Mouse (Mus musculus) thymus, postnatal 36 days (tissue): Measurements from ENCODE around the gene Rnf152.

Experiments used
- DNase-seq, 2 experiments: peaks; one replicate each; pipeline ENCODE4 v3.0.0; 2022; ENCODE audit warnings: mixed read lengths in 2 of 2

The Rnf152 gene

DNA sequence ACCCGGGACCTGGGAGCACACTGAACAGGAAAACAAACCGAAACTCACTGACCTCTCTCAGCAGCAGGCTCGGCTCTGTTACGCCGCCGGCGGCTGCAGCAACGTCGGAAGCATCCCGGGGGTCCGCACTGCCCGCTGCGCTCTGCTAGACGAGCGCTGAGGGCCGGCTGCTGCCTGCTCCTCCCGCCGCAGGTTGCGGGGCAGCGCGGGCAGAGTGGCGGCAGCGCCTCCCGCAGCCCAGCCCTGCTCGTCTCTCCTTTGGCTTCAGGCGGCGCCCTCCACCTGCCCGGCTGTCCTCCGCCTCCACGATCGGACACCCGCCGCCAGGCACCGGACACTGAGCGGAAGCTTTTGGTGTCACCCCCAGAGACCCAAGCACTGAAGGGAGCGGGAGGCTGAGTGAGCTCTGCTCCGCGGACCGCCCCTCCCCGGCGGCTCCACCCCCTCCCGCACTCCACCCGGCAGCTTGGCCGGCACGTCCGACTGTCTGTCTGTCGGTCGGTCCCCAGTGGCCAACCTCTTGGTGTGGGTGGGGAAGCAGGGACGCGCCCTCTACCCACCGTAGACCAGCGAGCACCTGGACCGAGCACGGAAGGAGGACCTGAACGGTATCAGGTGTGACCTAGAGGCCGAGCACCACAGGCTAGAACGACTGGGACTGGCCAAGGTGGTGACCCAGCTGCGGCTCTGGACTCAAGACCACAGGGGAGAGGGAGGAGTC is at the start of gene Rnf152:
Rnf152 (minus strand) TSS at position 420 of the 721 bp plus-strand sequence.
- DNase-seq, result peak; percentile 13 to 15

DNA sequence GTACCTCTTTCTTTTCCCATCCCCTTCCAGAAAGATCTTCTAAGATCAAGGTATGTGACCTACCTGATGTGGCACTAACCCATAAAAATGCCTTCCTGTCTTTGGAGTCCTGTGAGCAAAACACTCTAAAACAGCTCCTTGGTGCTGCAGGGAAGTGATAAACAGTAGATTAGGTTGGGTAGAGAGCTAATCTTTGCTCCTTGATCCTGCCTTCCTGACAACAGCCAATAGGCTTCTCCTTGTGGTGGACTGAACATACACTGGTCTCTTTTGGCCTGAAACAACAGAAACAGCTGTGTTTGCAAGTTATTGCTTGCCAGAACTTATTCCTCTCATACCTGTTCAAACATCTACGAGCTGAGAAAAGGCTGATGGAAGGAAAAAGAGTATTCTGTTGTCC is 46.3 kb upstream of the Rnf152 start:
- no peak for DNase-seq

DNA sequence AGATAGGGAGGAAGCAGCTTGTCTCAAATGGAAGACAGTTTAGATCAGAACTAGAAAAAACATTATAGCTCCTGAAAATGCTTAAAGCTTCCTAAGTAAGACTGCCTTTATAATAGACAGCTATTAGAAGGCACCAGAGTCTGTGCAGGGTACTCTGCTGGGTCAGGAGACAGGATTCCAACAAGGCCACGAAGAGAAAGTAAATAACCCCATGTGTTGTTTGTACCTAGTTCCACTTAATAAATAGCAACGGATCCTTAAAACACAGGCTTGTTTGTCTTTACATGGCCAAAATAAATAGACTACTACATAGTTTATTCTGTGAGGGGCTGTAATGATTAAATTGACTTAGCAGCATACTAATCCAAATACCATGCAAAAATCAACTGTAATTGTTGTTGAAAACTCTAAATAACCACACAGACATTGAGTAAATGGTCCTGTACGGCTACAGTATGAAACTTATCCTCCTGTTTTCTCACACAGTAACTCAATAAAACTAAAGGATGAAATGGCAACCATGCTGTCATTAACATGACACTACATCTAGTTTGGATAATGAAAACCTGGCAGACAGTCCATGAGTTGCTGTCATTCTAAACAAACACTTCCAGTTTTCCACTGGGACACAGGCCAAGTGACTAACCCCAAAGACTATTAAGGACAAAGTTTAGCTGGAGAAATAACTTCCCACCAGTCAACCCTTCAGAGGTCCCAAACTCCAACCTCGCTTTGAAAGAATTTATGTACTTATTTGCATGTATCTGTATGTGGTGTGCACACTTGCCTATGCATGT is 27.8 kb upstream of the Rnf152 start:
- no peak for DNase-seq

DNA sequence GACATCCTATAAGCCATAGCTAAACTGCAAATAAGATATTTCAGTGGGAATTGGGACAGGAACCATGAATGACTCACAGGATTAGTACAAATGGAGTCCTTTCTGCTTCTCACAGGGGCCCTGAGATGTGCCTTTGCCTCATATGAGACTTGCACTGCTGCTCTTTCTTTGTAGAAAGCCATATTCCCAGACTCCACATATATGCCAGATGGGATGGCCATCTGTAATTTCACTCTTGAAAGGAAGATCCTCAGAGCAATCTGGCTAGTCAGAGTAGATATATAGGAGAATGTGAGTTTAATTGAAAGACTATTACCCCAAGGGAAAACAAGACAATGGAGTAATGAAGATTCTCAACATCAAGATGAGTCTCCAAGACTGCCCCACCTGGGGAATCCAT is 21.0 kb upstream of the Rnf152 start:
- DNase-seq, result no peak

DNA sequence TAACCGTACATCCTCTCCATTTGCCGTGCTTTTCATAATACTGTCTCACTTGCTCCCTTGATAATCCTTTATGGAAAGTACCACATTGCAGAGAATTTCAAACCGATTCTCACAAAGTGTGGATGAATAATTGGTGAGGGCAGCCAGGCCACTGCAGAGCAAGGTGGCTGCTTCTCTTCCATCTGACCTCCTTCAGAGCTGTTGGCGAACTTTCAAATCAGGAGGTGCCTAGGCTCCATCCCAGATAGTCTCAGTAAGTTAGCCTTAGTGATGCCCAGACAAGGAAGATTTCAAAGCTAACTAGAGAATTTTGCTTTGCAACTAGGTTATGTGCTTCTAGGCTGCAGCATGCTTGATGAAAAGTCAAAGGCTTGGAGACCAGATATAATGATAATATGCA is 18.1 kb upstream of the Rnf152 start:
- DNase-seq, result no peak

DNA sequence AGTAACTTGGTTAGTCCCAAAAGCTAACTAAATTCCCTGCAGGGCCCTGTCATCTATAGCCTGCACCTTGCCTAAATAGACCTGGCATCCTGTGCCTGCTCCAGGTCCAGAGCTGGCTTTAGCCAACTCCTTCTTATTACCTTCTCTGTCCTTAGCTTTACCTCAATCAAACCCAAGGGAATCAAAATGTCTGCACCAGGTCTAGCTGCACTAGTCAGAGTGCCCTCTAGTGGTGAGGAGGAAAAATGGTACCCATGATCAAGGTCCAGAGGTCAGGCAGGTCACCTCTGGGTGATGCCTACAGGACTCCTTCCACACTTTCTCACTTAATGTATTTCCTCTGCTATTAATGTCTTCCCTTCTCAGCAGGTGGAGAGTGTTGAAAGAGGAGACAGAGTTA is 6.2 kb upstream of the Rnf152 start:
- no peak for DNase-seq

DNA sequence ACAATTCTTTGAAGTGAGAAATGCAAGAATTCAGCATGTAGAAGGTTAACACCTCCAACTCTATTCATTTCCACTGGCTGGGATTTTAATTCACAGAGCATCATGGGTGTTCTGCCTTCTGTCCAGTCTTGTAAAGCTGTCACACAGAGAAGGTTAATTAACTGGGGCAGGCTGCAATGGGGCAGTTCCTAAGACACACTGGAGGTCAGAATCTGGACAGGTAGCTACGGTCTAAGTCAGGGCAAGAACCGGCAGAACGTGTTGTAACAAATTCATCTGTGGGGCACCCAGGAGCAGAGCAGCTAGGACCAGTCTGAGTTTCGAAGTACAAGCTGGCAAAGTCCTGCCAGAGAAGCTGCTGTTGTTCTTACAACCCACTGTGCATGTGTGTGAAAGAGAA is 2.4 kb upstream of the Rnf152 start:
- DNase-seq, result no peak

DNA sequence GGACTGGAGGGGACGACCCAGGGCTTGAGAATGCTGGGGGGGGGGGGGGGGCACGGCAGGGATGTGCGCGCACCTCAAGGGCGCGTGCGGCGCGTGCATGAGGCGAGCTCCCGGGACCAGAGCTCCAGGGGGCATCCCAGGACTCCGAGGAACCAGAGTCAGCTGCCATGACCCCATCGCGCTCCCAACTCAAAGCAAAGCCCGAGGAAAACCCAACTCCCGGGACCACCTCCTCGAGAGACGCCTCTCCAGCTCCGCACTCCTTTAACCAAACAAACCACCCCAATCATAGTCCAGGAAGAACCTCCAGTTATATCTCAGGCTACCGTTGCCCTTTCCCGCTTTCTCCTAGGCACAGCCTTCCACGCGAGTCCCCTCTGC is 610 bp downstream of the Rnf152 start:
- DNase-seq, result peak in 1 of 2 experiments; percentile 2

DNA sequence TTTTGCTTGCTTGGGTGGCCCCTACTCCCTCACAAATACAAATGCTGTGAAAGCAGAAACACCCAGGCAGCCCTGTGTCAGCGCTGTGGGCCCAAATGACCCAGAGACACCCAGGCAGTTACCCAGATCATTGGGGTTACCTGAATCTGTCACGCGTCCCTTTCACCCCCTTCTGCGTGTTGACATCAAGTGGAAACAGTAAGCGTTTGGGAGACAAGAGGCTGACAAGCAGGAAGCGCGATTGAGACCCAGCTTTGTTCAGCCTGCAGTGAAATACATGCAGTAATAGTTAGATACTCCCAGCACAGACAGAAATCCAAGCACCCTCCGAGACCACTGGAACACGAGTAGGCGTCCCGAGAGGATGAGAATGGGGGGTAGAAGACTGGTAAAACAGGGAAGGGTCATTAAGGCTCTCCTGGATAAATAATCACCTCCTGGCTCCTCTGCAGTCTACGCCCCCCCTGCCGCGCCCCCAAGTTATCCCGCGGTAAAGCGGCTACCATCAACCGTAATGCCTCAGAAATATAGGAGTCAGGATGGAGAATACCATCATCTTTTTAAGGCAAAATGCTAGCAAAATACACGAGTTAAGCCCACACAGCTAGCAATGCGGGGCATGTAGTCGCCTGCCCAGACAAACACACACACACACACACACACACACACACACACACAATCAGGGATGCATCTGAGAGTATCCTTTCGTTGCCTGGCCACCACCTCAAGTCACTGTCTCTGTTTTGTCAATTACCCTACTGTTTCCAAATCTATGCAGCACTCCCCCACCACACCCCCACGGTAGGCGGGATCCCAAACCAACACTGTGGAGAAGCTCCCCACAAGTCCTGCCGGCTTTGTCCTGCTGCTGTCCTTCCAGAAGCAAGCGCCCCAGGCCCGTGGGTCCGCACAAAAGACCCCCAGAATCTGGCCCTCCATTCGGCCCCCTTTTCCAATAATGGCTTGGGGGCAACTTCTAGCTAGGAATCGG is 1.3 kb downstream of the Rnf152 start:
- no peak for DNase-seq

DNA sequence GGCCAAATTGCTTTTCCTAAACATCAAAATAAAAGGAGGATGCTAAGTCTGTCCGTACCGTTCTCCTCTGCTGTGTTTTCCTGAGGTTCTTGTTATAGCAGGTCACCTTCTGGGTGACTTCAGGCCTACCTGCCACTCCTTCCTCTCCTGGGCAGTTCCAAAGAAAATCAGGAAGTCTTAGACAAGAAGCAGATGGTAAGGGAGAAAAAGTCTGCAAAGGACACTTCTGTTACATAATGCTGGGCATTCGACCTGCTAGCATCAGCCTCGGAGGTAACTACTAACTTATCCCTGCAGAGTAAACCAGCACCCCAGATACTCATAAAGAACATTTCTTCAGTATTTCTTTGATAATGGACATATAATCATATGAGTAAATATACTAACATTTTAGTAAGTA is 4.7 kb downstream of the Rnf152 start:
- DNase-seq, result no peak

DNA sequence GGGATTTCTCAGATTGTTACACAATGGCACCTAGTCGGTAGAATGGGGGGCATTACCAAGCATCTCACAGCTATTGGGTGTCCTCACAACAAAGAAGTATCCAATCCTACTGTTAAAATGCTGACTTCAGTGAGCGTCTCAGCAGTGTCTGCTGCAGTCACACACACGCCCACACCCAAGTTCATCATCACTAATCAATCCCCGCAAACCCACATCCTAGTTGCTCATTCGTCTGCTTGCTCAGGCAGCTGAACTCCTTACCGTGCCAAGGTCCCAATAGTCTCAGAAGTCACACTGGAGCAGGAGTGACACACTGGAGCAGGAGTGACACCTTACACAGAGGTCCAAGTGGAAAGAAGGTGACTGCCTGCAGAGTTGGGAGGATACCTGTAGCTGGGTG is 14.2 kb downstream of the Rnf152 start:
- no peak for DNase-seq

DNA sequence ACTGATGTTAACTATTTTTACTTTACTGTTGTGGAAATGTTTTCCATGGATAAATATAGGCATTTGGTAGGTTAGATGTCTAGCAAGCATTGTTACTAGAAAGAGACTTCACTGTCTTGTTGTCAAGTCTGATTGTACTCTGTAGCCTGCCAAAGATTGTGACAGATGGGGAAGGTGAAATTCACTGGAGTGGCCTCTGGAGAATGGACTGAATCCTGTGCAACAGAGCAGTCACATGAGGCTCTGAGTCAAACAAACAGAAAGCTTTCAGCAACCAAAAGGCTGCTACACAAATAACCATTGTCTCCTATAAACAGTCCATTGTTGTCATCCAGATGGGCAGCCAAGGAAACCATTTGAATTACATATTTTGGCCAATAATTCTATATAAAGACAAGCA is 15.6 kb downstream of the Rnf152 start:
- DNase-seq, result no peak

DNA sequence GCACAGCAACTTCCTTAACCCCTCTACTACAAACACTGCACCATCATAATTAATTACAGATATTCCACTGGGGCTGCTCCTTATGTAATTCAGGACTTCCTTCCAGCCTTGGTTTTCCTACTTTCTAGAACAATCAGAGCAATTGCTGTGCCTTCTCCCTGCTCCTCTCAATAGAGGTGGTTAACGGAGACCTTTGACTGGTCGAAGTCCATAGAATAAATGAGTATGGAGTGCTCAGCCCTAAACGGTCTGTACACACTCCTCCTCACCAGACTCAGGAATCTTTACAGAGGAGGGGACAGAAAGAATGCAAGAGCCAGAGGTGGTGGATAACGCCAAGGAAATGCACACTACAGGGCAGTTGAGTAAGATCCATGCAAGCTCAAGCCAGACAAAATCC is 19.1 kb downstream of the Rnf152 start:
- DNase-seq, result no peak

DNA sequence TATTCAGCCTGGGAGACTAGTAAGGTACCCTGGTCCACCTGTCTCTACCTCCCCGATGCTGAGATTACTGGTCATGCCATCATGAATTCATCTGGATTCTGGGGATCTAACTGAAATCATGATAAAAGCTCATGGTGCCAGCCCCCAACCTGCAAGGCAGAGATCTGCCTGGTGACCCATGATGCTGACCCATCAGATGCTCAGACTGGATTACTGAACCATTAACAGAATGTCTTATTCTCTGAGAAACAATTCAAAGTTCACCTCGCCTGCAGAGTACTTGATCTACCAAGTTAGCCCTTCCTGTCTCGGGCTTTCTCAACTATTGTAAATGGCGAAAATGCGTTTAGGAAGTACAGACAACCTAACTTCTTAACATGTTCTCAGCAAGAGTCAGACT is 20.4 kb downstream of the Rnf152 start:
- DNase-seq, result no peak

DNA sequence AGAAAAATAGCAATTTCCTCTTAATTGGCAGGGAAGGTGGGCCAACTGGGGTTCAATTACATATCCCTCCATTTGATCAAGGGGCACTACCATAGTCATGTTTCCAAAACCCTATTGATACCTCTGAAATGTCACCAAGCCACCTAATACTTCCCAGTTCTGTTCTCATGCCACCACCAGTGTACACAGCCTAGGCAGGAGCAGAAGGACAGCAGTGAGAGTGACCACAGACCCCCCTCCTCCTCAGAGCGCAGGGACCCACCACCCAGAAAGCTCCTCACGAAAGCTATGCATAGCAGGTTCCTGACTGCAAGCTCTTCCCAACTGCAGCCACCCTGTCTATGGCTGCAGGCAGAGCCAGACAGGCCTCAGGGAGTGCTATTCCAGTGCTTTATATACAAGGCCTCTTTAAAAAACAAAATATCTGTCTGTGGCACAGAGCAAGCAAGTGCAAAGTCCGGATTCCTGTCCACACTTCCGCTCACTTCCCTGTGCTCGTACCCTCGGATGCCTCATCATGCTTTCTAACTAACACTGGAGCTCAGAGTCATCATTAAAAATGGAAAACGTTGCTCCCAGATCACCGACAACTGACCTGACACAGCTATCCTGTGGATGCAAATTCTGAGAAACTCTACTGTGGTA is 24.3 kb downstream of the Rnf152 start:
- no peak for DNase-seq

DNA sequence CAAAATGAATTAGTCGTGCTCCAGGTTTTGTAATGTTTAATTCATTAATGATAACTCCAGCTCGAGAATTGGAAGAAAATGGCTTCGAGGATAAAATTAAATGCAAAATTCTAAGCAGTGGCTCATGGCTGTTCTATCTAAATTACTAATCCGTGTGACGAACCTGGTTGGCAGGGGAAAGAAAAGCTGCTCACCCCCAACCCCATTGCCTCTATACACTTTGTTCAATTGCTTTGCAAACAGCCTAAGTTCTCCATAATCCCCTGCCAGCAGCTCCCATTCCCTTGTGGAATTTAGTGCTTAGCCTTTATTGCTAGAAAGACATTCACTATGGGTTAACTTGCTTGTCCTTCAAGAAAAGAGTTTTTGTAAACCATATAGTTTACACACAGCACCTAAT is 24.9 kb downstream of the Rnf152 start:
- no peak for DNase-seq

DNA sequence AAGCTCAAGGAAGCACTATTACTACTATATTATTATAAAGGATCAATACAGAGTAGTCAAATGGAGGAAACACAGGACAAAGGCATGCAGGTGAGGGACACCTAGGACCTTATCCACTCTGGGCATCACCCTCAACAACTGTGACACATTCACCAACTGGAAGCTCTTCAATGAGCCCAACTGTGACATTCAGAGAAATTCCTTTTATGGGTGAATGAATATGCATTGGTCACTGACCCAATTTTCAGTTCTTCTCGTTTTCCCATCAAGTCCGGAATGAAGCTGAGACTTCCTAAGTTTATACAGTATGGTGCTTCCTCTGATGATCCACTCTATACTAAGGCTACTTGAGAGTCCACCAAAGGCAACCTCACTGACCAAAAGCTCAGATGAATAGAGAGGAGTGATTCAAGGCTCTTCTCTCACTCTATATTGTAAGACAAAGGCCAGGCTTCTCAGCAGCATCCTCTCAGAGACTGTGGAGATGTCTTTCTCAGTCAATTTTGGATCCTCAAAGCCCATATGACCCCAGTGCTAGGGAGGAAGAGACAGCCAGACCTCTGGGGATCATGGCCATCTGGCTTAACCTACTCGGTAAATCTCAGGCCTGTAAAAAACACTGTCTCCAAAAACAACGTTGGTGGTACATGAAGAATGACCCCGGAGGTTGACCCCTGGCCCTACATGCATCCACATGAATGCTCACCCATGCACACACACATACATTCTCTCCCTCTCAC is 25.8 kb downstream of the Rnf152 start:
- DNase-seq, result no peak

DNA sequence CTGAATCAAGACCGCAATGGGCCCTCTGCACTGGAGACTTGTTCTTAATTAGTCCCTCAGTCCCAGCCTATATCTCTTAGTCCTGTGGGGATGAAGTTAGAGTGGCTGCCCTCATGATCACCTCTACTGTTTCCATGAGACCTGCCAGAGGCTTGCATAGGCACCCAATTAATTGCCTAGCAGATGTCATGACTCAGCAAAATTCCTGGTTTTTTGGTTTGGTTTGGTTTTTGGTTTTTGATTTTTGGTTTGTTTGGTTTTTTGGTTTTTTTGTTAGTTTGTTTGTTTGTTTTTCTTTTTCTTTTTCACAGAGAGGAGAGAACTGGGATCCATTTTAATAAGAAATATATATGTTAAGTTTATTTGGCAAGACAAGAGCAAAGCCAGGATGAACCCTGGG is 28.7 kb downstream of the Rnf152 start:
- DNase-seq, result no peak

DNA sequence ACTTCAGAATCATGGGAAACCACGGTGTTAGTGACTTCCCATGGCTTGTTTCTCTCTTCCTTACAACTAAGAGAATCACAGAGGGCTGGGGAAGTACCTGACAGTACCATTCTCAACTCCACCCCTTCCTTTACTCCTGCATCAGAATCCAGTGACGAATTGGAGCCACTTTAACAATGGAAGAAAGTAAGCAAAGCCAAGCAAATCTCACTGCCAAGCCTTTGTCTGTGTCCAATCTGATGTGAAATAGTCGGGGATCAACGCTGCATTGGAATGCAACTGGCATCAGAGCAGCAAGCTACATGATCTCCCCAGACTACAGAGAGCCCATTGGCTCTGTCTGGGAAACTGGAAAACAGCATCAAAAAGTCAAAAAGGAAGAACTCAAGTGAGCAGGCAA is 31.9 kb downstream of the Rnf152 start:
- DNase-seq, result no peak

DNA sequence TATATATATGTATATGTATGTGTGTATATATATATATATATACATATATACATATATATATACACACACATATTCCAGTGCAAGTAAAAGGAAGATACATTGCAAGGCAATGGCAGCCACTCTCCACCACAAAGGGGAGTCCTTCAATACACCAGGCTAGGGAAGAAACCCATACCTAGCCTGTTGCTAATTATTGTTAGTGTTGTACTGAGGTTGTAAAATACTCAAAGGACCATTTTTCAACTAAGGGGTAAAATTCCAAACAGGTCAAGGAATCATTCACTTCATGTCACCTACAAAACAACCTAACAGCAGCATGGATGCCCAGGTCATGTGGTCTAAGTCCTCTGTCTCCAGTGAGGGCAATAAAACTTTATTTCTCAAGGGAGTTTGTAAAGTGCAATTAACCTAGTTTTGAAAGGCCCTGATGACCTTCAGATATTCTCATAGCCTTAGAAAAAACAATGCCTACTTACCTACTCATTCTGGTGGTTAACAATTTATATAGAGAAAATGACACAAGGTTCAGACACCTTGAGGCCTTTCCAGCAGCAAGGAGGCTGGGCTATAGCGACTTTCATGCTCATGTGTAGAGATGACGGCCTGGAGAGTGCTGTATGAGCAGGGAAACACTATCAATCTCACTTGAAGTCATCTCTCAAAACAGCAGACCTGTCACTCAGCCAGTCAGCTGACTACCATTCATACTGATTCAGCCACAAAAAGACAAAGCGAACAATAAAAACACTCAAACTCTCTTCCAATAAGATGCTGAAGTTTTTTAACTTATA is 42.3 kb downstream of the Rnf152 start:
- DNase-seq, result no peak

DNA sequence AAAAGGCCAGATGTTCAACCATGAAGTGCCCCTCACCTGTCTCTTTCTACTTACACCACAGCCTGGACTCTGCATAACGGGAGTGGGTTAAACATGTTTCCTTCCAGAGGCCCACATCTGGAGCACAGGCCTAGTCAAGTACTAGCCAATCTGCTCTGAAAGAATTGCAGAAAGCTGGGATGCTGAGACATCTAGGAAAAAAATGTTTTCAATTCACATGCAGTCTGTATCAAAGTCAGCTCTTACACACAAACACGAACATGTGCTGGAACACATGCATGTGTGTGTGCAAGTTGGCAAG is 44.0 kb downstream of the Rnf152 start:
- no peak for DNase-seq
